Mouse (Mus musculus) large intestine, adult 2 months (tissue): Measurements from ENCODE around the gene Prmt1. TPM values are rescaled to one million over a fixed set of nuclear protein-coding genes. Genes with fewer than 3 reads are reported as not detected.
A peak's percentile ranks its signal among the peaks of the same experiment; 100 is the strongest.
"Not testable (repeated sequence)": the region's sequence is repeated elsewhere in the genome, so short reads cannot be mapped to it uniquely, and the experiment has no call there.

Source experiments
- DNase-seq: peaks from one replicate; pipeline ENCODE4 v3.0.0-alpha.2; 2012; ENCODE audit warnings: low read depth, low spot score
- WGBS: fragments of 180-500 bp; shearing (Covaris S2); methylation state at CpG from one replicate; pipeline ENCODE4 v1.1.7; 2018; 5-methylcytosine and 5-hydroxymethylcytosine counted together
- polyA plus RNA-seq: library from polyadenylated mRNA; depleted of rRNA; stranded (reverse); fragments of >200 nt; gene quantifications from 2 replicates; pipeline ENCODE4 v1.2.3, GENCODE M21; 2012; rRNA removed

Prmt1 gene
- 167 and 188 TPM in 2 replicates for polyA plus RNA-seq

DNA sequence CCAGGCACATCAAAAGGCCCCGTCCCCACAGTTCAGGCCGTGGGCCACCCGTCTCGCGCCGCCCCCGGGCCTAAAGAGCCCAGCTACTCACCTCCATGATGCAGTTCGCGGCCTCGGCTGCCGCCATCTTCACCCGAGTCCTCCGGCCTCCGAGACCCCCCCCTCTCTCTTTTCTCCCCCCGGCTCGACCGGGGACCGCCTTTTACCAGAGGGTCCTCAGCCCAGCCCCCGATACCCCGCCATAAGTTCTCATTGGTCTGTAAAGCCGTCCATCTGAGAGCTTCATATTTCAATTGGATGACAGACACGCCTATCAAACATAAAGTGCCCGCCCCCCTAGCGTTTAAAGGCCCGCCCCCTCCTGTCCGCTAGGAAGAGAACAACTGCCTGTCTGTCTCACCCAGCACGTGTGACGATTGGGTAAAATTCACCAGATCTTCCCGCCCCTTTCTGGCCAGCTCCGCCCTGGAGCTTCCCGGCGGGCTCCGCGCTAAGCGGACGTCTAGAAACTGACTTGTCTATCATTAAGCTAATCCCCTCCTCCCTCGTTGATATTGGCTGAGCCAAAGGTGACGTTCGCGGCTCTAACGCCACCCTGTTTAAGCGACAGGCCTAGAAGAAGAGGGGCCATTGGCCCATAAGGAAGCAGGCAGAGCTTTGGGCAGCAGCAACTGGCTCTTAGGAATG lies at the start of gene Prmt1:
Gene Prmt1, minus strand, starts transcription at position 377 of the 687 bp plus-strand sequence.
- DNase-seq: peak; percentile 99
- WGBS: 1% methylated on average over 42 of the region's 42 CpGs

DNA sequence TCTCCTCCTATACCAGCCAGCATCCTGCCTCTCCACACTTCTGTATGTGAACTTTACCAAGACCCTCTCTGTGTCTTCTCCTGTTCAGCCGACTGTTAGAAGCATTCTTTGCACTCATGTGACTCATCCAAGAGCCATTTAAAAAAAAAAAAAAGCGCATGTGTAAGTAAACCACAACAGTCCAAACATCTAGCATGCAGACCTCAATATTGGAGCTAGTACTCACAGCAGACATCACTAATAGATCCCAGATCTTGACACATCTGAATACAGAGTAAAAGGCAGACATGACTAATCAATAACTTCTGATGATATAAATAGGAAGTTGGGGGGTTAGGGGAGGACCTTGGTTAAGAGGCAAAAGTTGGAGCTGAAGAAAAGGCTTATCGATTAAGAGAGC lies 49.3 kb upstream of the Prmt1 start:
- no peak for DNase-seq
- 68% methylated on average over 3 of the region's 3 CpGs for WGBS

DNA sequence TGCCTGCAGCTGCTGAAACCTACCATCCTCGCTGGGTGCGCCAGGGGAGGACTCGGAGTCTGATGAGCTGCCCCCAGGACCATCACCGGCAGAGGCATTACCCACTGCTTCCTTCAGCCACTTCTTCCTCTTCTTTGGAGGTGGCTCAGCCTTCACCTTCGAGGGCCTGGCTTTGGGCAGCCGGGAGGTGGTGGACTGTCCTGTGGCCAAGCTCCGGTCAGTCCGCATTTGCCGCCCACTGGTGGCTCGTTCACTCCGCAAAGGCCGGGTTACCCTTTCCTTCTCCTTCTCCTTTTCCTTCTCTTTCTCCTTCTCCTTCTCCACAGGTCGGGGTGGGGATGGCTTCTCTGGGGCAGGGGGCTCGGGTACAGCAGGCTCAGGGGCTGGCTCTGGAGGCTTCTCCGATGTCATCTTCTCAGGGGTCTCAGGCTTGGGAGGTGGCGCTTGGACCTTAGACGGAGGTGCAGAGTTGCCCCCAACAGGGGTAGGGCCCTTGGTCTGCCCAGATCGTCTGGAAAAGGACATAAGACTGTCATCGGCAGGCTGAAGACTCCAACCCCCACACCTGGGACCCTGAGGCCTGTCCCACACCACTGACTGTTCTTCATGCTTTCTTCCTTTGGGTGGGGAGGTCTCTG lies 47.5 kb upstream of the Prmt1 start:
- whole genome bisulfite sequencing: 93% methylated on average over 19 of the region's 19 CpGs
- DNase-seq: no peak

DNA sequence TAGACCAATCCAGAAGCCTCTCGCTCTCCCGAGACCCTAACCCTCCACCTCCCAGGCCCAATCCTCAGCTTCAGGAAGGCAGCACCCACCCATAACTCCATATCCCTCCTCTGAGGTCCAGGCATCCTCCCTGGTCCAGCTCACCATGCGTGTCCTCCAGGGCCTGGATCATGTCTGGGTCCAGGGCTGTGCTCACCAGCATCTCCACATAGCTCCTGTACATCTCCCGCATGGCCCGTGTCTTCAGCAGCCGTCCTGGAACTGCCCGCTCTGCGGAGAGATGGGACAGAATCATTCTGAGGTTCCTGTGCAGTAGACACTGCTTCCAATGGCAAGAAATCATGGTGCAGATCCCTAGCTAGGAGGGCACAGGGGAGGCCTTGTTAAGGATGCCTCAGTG lies 44.5 kb upstream of the Prmt1 start:
- WGBS: 95% methylated on average over 8 of the region's 8 CpGs
- DNase-seq: no peak

DNA sequence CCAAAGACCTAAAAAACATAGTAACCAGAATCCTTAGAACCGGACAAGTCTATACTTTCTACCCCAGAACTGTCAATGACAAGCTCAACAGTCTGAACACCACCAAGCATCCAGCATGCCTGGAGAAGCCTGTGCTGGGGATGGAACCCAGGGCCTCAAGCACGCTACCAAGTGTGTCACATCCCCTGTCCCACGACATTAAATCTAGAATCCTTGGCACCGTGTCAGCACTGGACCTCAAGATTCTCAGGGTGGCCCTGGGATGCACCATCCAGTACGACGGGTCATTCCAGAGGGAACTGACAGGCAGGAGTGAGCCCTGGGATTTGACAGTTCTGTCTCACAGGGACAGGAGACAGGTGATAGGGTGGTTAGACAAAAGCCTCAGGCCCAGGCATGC lies 43.6 kb upstream of the Prmt1 start:
- DNase-seq: no peak
- WGBS: 90% methylated on average over 6 of the region's 6 CpGs

DNA sequence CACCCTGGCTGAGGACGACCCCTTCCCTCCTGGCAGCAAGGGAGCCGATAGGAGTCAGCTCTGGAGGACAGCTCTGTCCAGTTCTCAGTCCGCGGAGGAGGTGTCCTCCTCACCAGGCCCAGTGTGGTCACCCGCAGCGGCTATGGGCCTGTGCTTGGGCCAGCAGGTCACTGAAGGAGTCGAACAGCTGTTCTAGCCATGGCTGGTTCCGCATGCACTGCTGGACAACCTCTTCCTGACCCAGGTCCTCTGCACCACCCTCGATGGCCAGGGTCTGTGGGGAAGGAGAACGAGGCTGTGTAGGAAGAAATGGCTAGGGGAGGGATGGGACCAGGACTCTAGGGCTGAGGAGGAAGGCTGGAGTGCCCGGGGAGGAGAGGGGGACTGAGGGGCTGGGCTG lies 42.0 kb upstream of the Prmt1 start:
- no peak for DNase-seq
- 88% methylated on average over 11 of the region's 11 CpGs for WGBS

DNA sequence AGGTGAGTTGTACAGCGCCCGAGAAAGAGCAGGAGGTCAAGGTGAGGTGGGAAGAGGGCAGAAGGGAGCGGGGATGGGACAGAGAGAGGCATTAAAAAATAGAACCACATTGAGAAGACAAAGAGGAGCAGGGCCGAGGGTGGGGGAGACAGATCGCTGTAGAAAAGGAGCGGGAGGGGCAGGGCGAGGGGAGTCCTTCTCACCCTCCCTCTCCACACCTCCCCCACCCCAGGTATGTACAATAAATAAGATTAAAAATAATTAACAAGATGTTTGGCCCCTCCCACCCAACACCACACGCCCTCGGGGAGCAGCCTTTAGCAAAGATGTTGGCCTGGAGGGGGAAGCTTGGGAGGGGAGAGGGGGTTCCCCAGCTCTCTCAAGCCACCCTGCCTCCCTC lies 41.4 kb upstream of the Prmt1 start:
- 74% methylated on average over 9 of the region's 9 CpGs for WGBS
- no peak for DNase-seq

DNA sequence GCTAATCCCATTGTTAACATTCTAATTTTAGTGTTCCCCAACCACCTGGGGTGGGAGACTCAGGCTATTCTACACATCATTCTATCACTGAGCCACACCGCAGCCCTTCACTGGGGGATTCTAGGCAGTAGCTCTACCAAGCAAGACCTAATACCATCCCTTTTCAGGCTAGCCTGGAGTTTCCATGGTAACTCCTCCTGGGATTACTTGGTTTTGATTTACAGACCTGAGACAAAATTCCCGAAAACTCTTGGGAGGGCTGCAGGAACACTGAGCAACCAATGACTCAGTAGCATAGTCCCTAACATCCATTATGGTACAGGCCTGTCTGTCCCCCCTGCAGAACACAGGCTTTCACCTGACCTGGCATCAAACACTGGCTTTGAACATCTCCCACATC lies 39.9 kb upstream of the Prmt1 start:
- 70% methylated on average over 2 of the region's 2 CpGs for WGBS
- DNase-seq: no peak

DNA sequence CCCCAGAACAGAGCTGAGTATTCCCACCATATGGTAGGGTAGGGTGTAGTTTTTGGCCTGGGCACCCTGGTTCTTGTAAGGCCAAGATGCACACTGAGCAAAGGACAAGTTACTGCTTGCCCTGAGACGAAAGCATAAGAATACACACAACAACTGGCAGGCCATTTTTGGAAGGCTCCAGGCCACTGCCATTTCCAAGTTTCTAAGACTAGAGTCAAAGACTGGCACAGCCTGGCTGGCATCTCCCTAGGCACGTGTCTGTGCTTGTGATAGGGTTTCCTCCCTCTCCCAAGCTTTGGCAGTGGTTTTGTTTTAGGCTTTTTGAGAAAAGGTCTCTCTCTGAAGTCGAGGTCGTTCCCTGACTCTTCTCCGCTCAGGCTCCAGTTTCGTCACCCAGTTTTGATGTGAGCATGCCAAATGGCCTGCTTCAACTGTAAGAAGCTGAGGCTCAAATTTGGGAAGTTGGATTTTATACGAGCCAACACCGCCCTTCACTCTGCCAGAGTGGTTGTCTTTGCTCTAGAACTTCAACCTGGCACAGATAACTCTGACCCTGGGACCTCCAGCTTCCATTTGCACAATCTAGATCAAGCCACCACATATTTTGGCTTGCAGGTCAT lies 39.3 kb upstream of the Prmt1 start:
- WGBS: 68% methylated on average over 8 of the region's 8 CpGs
- no peak for DNase-seq

DNA sequence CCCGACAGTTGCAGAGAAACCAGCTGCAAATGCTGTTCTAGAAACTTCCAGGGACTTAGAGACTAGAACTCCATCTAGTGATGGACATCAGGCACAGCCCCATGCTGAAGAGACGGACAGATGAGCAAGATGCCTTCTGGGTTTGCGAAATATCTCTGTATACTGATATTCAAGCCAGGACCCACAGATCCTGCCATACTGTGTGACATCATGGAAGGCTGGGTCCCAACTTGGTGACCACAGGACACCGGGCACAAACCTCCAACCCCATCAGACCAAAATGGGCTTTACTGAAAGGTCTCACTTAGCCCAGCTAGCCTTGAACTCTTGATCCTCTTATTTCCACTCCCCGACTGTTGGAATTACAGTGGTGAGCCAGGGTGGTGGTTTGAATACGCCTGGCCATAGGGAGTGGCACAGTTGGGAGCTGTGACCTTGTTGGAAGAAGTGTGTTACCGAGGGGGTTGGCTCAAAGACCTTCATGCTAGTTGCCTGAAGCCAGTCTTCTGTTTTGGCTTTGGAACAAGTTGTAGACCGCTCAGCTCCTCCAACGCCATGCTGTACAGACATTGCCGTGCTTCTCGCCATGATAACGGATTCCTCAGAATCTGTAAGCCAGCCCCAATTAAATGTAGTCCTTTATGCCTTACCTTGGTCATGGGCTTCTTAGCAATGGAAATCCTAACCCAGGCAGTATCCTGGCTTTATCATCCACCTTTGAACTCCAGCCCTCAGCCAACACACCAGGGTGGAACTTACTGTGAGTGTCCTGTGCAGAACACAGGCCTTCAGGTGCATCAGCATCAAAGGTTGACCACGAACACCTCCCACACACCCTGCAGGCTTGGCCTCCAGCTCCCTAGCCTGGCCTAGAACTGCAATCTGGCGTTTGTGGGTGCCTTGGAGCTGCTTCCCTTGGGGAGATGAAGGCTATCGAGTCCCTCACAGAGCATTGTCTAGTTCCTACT lies 38.2 kb upstream of the Prmt1 start:
- no peak for DNase-seq
- WGBS: 68% methylated on average over 15 of the region's 15 CpGs

DNA sequence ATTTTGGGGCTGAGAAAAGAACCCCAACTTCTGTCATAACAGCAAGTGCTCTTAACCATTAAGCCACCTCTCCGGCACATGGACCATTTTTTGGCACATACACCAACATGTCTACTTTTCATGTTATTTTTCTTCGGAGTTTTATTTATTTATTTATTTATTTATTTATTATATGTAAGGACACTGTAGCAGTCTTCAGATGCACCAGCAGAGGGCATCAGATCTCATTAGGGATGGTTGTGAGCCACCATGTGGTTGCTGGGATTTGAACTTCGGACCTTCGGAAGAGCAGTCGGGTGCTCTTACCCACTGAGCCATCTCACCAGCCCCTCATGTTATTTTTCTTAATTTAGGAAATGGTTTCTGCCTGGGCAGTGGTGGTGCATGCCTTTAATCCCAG lies 37.3 kb upstream of the Prmt1 start:
- 61% methylated on average over 5 of the region's 5 CpGs for WGBS
- not testable (repeated sequence) for DNase-seq

DNA sequence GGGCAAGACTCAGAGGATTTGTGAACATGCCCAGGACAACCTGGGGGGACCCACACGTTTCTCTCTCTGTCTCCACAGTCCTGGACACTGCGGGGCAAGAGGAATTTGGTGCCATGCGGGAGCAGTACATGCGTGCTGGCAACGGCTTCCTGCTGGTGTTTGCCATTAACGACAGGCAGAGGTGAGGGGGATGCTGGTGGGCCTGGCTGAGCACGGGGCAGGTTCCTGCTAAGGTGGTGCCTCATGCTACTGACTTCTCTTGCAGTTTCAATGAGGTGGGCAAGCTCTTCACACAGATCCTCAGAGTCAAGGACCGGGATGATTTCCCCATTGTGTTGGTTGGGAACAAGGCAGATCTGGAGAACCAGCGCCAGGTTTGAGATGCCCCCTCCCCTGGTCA lies 33.9 kb upstream of the Prmt1 start:
- WGBS: 79% methylated on average over 9 of the region's 9 CpGs

DNA sequence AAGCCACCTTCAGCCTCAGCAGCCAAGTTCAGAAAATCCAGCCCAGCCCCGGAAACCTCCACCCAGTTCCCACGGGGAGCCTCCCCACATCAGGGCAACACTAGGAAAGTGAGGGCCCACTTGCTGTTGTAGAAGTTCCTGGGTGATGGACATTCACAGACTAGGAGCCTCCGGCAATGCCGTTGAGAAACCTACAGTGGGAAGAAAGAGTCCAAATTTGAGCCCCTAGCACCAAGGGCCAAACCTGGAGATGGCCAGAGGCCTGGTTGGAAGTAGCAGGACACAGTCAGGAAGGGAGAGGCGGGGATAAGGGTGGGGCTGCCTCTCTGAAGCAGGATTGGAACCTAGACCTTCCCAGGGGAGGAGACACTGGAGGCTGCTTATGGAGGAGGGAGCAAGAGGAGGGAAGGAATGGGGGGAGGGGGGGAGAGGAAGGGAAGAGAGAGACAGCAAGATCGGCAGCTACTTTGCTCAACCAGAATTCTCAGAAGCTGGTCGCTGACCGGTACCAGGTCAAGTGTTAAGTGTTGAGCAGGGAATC lies 32.7 kb upstream of the Prmt1 start:
- WGBS: 25% methylated on average over 8 of the region's 8 CpGs
- DNase-seq: no peak

More for the DNA sequence above, 33.9 kb upstream of the Prmt1 start:
- no peak for DNase-seq

DNA sequence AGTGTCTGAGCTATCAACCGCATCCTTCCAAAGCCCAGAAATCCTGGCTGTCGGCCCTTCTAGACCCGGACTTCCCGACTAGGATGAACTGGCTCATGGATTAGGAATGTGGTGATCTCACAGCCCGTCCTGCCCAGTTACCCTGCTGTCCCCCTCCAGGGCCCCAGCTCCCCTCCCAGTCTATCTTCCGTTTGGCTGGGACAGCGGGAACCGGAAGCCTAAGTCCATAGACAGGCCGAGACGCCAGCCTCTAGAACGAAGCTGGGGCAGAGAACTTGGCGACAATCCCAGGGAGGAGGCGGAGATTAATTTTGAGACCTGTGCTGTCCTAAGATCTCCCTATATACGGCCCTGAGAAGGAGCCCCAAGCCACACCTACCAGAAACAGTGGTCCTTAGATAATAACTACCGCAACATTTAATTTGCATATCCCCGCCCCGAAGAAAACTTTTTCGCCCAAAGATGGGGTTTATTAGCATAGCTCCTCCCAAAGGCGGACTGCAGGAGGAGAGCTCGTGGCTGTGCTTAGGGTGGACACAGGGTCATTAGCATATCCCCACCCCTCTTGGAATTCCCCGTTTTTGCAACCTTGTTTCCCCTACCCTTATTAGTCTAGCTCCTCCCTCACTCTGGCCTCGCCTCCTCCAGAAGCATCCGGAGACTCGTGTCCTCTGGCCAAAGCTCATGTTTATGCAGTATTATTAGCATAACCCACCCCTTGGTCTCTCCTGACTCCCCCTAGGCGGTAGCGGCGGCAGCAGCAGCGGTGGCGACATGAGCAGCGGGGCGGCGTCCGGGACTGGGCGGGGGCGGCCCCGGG lies 31.1 kb upstream of the Prmt1 start, which contains the start of gene Rras:
Gene Rras, plus strand, starts transcription at position 720 of the 820 bp plus-strand sequence.
- WGBS: under 1% methylated on average over 36 of the region's 36 CpGs
- DNase-seq: peak; percentile 99

DNA sequence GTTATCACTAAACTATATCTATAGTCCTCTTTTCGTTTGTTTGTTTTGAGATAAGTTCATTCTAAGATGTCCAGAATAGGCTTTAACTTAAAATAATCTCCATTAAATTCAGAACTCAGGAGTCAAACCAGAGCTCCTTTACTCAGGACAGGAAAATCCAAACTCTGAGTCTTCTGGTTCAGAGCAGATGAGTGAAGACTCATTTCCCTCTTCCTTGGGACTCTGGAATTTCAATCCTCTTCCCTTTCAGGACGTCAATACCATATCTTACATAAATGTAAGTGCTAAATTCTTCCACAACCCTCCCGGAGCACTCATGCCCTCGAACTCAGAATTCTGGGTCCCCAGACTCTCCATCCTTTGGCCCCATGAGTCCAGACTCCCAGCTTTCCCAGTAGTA lies 30.4 kb upstream of the Prmt1 start:
- under 1% methylated on average over 4 of the region's 4 CpGs for WGBS

DNA sequence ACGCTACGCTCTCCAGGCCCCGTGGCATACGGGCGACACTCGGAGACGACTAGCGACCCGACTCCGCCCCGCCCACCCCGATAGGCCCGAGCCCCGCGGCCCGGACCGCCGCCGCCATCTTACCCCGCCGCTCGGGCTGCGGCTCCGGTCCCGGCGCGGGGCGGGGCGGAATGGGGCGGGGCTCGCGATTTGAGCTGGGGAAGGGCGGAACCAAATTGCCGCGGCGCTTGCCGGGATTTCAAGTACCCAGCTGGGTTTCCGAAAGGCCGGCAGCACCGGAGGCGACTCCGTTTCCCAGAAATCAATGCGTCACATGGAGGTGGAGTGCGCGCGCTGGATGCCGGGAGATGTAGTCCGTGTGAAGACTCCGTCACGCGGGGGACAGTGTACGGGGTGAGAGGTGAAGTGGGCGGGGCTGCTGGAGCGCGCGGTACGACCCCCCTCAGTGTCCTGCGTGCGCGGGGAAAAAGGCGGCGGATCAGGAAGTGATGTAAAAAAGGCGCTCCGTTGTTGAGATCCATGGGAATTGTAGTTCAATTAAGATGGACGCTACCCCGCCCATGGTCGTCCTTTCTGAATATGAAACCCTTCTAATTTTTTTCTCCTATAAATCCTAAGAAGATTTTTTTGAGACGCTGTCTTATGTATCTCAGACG lies 29.7 kb upstream of the Prmt1 start, which contains the start of gene Scaf1:
Gene Scaf1, minus strand, starts transcription at position 407 of the 656 bp plus-strand sequence.
- under 1% methylated on average over 58 of the region's 69 CpGs for WGBS
- DNase-seq: peak; percentile 98

More for the DNA sequence above, 30.4 kb upstream of the Prmt1 start:
- no peak for DNase-seq

DNA sequence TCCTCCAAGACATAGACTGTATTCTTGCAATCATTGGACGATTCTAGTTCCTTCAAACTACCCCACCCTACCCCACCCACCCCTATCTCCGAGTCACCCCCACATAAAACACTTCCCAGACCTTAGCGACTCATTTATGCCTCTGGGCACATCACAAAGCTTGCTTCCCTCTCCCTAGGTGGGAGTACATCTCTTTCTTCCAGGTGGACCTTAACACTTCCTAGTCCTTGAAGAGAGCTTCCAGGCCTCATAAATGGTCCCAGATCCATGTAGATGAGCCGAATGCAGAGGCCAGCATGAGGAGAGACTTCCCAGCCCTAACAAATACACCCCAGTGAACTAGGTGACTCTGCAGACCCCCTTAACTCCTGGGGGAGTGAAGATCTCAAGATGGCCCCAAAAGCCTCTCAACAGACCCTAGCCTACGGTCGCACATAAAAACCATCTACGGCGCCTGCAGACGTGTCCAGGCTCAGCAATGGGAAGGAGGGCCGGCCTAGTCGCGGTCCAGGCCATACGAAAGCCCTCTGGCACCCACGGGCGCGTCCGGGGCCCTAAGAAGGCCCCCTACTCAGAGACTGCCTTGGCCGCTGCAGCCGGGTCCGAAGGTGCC lies 29.1 kb upstream of the Prmt1 start:
- DNase-seq: no peak
- under 1% methylated on average over 20 of the region's 20 CpGs for WGBS

DNA sequence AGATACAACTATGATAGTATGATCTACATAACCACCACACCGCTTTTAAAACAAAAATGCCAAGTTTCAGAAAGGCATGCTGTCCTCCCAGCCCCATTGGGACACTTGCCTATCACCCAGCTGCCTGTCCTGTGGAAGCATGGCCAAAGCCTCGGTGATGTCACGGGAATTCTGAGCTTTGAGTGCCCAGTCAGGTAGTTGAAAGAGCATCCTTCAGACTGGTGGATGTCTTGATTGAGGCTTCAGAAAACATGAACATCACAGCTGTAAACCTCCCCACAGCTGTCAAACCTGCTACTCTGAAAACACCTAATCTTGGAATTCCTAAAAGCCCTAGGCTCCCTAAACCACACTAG lies 27.7 kb upstream of the Prmt1 start:
- 88% methylated on average over 3 of the region's 3 CpGs for WGBS
- no peak for DNase-seq
